Mouse (Mus musculus): ENCODE data around the gene Gm2001. TPM values are rescaled to one million over a fixed set of nuclear protein-coding genes. Genes with fewer than 3 reads are reported as not detected.
"Not testable (repeated sequence)": the region's sequence is repeated elsewhere in the genome, so short reads cannot be mapped to it uniquely, and the experiment has no call there.

The Gm2001 gene
- total RNA-seq (2022) = not detected

- not testable (repeated sequence) for DNase-seq (ENCODE audit: low spot score)
Measured at GRCm38 (mm10) chr12:87842239-87842638, at the start of gene Gm2001. Gene Gm2001, minus strand, starts transcription at chr12:87842339.

- DNase-seq (ENCODE audit: low spot score) = not testable (repeated sequence)
Measured at GRCm38 (mm10) chr12:87873772-87874171, 31.6 kb upstream of the Gm2001 start, which contains the start of gene Gm2016. Gene Gm2016, plus strand, starts transcription at chr12:87874072.

GRCm38 (mm10) chr12:87864048-87864447, 21.9 kb upstream of the Gm2001 start:
- not testable (repeated sequence) for DNase-seq (ENCODE audit: low spot score)

GRCm38 (mm10) chr12:87863638-87864037, 21.5 kb upstream of the Gm2001 start:
- not testable (repeated sequence) for DNase-seq (ENCODE audit: low spot score)

GRCm38 (mm10) chr12:87861740-87862692, 19.9 kb upstream of the Gm2001 start:
- DNase-seq (ENCODE audit: low spot score) = not testable (repeated sequence)

- not testable (repeated sequence) for DNase-seq (ENCODE audit: low spot score)
Measured at GRCm38 (mm10) chr12:87856067-87856466, 13.9 kb upstream of the Gm2001 start.

GRCm38 (mm10) chr12:87850657-87851056, 8.5 kb upstream of the Gm2001 start:
- not testable (repeated sequence) for DNase-seq (ENCODE audit: low spot score)

GRCm38 (mm10) chr12:87816277-87816676, 25.9 kb downstream of the Gm2001 start, which contains the start of gene BB287469:
Gene BB287469, plus strand, starts transcription at chr12:87816577.
- DNase-seq (ENCODE audit: low spot score) = not testable (repeated sequence)

GRCm38 (mm10) chr12:87797971-87798370, 44.2 kb downstream of the Gm2001 start:
- not testable (repeated sequence) for DNase-seq (ENCODE audit: low spot score)

- DNase-seq (ENCODE audit: low spot score) = not testable (repeated sequence)
Measured at GRCm38 (mm10) chr12:87795212-87795611, 46.9 kb downstream of the Gm2001 start, which contains the start of gene Gm21936. Gene Gm21936, plus strand, starts transcription at chr12:87795512.

Other genes starting within 250 kb of the Gm2001 start
- not detected for gene Oog1, start 239.7 kb downstream of the Gm2001 start, total RNA-seq (2022)
- not detected for gene Gm4027, start 223.5 kb downstream of the Gm2001 start, total RNA-seq (2022)
- not detected for gene Gm16381, start 197.7 kb downstream of the Gm2001 start, total RNA-seq (2022)
- not detected for gene Gm21319, start 66.6 kb downstream of the Gm2001 start, total RNA-seq (2022)
- not detected for gene Gm21936, start 46.8 kb downstream of the Gm2001 start, total RNA-seq (2022)
- not detected for gene BB287469, start 25.8 kb downstream of the Gm2001 start, total RNA-seq (2022)
- not detected for gene Gm2016, start 31.7 kb upstream of the Gm2001 start, total RNA-seq (2022)
- gene Gm2022, start 53.0 kb upstream of the Gm2001 start, total RNA-seq (2022) = not detected
- gene Gm2035, start 77.5 kb upstream of the Gm2001 start, total RNA-seq (2022) = not detected
- not detected for gene Gm2042, start 111.7 kb upstream of the Gm2001 start, total RNA-seq (2022)
- gene Gm2075, start 169.5 kb upstream of the Gm2001 start, total RNA-seq (2022) = not detected
- not detected for gene Gm6803, start 176.4 kb upstream of the Gm2001 start, total RNA-seq (2022)
- not detected for gene Gm2056, start 184.7 kb upstream of the Gm2001 start, total RNA-seq (2022)
- gene Gm16368, start 241.4 kb upstream of the Gm2001 start, total RNA-seq (2022) = not detected